Mouse (Mus musculus) midbrain, embryonic 12.5 days (tissue): ENCODE measurements around the gene Neu4. TPM values are rescaled to one million over a fixed set of nuclear protein-coding genes. Genes with fewer than 3 reads are reported as not detected.
"Not testable (repeated sequence)": the region's sequence is repeated elsewhere in the genome, so short reads cannot be mapped to it uniquely, and the experiment has no call there.

Experiments
- ATAC-seq: fragments of 200-750 bp; cut with Nextera tagmentation; 2 replicates; pipeline ENCODE4 v1.8.0; 2017; ENCODE audit warnings: low read depth, moderate TSS enrichment, moderate library complexity; ENCODE audit not compliant: low FRiP score
- H3K27ac ChIP-seq: fragments of 300-500 bp; sonication (generic); replicated peaks from 2 replicates; pipeline ENCODE4 v1.5.1; 2016; ENCODE audit warnings: mild to moderate bottlenecking
- H3K27me3 ChIP-seq: fragments of 300-500 bp; sonication (generic); 2 replicates; pipeline ENCODE4 v1.6.1; 2016; ENCODE audit warnings: mild to moderate bottlenecking
- H3K36me3 ChIP-seq: fragments of 300-500 bp; sonication (generic); 2 replicates; pipeline ENCODE4 v1.6.1; 2016
- H3K4me1 ChIP-seq: fragments of 300-500 bp; sonication (generic); 2 replicates; pipeline ENCODE4 v1.6.1; 2016
- H3K4me2 ChIP-seq: fragments of 300-500 bp; sonication (generic); replicated peaks from 2 replicates; pipeline ENCODE4 v1.6.1; 2016; ENCODE audit warnings: mild to moderate bottlenecking, moderate library complexity
- H3K4me3 ChIP-seq: fragments of 300-500 bp; sonication (generic); 2 replicates; pipeline ENCODE4 v1.5.1; 2016; ENCODE audit warnings: mild to moderate bottlenecking
- H3K9ac ChIP-seq: fragments of 300-500 bp; sonication (generic); replicated peaks from 2 replicates; pipeline ENCODE4 v1.6.1; 2016; ENCODE audit warnings: mild to moderate bottlenecking, moderate library complexity
- H3K9me3 ChIP-seq: fragments of 300-500 bp; sonication (generic); 2 replicates; pipeline ENCODE4 v1.6.1; 2016; ENCODE audit warnings: mild to moderate bottlenecking
- WGBS: fragments of 180-500 bp; shearing (Covaris S2); methylation state at CpG from one replicate; pipeline ENCODE4 v1.1.7; 2016; 5-methylcytosine and 5-hydroxymethylcytosine counted together
- polyA plus RNA-seq: library from polyadenylated mRNA; unstranded; fragments of >200 nt; fragmentation: Nextera tagmentation; extraction: Ambion mirVana; gene quantifications from 2 replicates; pipeline ENCODE4 v1.2.1, GENCODE M21; 2016

Gene Neu4
- polyA plus RNA-seq, result not detected in 2 replicates

GRCm38 (mm10) chr1:94020151-94020550 is at the start of gene Neu4:
Gene Neu4, plus strand, starts transcription at chr1:94020451.
- H3K9me3 ChIP-seq, result no peaks in the 10 kb centered on the region
- no peak within 1 kb of the TSS for H3K4me3 ChIP-seq
- H3K9ac ChIP-seq, result no peak within 1 kb of the TSS
- H3K27ac ChIP-seq, result no peak within 1 kb of the TSS
- H3K36me3 ChIP-seq, result no peaks in the 10 kb centered on the region
- H3K27me3 ChIP-seq, result no peaks in the 10 kb centered on the region
- H3K4me1 ChIP-seq, result no peaks in the 10 kb centered on the region
- 85% methylated on average over 6 of the region's 6 CpGs for WGBS
- ATAC-seq, result no peak
- no peak within 1 kb of the TSS for H3K4me2 ChIP-seq

GRCm38 (mm10) chr1:93970797-93971196 is 49.5 kb upstream of the Neu4 start:
- not testable (repeated sequence) for ATAC-seq, H3K27me3 ChIP-seq, H3K36me3 ChIP-seq, H3K9me3 ChIP-seq, H3K4me3 ChIP-seq, H3K4me1 ChIP-seq, H3K27ac ChIP-seq, H3K9ac ChIP-seq, H3K4me2 ChIP-seq
- WGBS, result no CpG with 5 or more reads among the region's 4 CpGs

GRCm38 (mm10) chr1:93975764-93976163 is 44.5 kb upstream of the Neu4 start:
- not testable (repeated sequence) for H3K4me3 ChIP-seq, H3K27ac ChIP-seq, H3K9me3 ChIP-seq, ATAC-seq, H3K27me3 ChIP-seq, H3K36me3 ChIP-seq, H3K9ac ChIP-seq, H3K4me1 ChIP-seq, H3K4me2 ChIP-seq
- WGBS, result 94% methylated on average over 2 of the region's 4 CpGs

- H3K9ac ChIP-seq, H3K36me3 ChIP-seq, H3K9me3 ChIP-seq, H3K27ac ChIP-seq, H3K4me1 ChIP-seq, H3K4me2 ChIP-seq, H3K4me3 ChIP-seq, H3K27me3 ChIP-seq: not testable (repeated sequence)
- 0 out of 2 replicates have a peak, but pooled peaks have one; percentile 28 for ATAC-seq
- WGBS, result no CpG with 5 or more reads among the region's 7 CpGs
These were observed 42.0 kb upstream of the Neu4 start for GRCm38 (mm10) chr1:93978287-93978686.

- no CpG with 5 or more reads among the region's 2 CpGs for WGBS
- H3K36me3 ChIP-seq, ATAC-seq, H3K27ac ChIP-seq, H3K9ac ChIP-seq, H3K27me3 ChIP-seq, H3K9me3 ChIP-seq, H3K4me1 ChIP-seq, H3K4me3 ChIP-seq, H3K4me2 ChIP-seq: not testable (repeated sequence)
These were observed 39.3 kb upstream of the Neu4 start for GRCm38 (mm10) chr1:93980932-93981331.

GRCm38 (mm10) chr1:93986167-93986566 is 34.1 kb upstream of the Neu4 start:
- H3K27me3 ChIP-seq, result no peaks in the 10 kb centered on the region
- H3K27ac ChIP-seq, result no peak overlapping the region
- no peaks in the 10 kb centered on the region for H3K9me3 ChIP-seq
- H3K9ac ChIP-seq, result no peak overlapping the region
- no peak for ATAC-seq
- no peak overlapping the region for H3K4me3 ChIP-seq
- H3K36me3 ChIP-seq, result no peaks in the 10 kb centered on the region
- H3K4me1 ChIP-seq, result no peaks in the 10 kb centered on the region
- H3K4me2 ChIP-seq, result no peak overlapping the region
- WGBS, result 88% methylated on average over 3 of the region's 3 CpGs

- Histone ChIP-seq H3K27me3 (no peaks in the 10 kb centered on the region), H3K4me3 (no peak overlapping the region), H3K9me3 (no peaks in the 10 kb centered on the region), H3K4me2 (no peak overlapping the region), H3K4me1 (no peaks in the 10 kb centered on the region), H3K36me3 (no peaks in the 10 kb centered on the region), H3K9ac (no peak overlapping the region), H3K27ac (no peak overlapping the region)
- 73% methylated on average over 3 of the region's 3 CpGs for WGBS
- 0 out of 2 replicates have a peak, but pooled peaks have one; percentile 38 for ATAC-seq
These were observed 31.5 kb upstream of the Neu4 start for GRCm38 (mm10) chr1:93988786-93989185.

- H3K9me3 ChIP-seq, H3K4me2 ChIP-seq, H3K27me3 ChIP-seq, H3K36me3 ChIP-seq, H3K4me3 ChIP-seq, H3K27ac ChIP-seq, H3K9ac ChIP-seq, H3K4me1 ChIP-seq, ATAC-seq: not testable (repeated sequence)
- WGBS, result 85% methylated on average over 7 of the region's 8 CpGs
These were observed 30.0 kb upstream of the Neu4 start, which contains the start of gene Gal3st2c for GRCm38 (mm10) chr1:93990209-93990608. Gene Gal3st2c, plus strand, starts transcription at chr1:93990509.

- not testable (repeated sequence) for H3K36me3 ChIP-seq, H3K9me3 ChIP-seq, H3K27ac ChIP-seq, ATAC-seq, H3K4me1 ChIP-seq, H3K27me3 ChIP-seq, H3K9ac ChIP-seq, H3K4me2 ChIP-seq, H3K4me3 ChIP-seq
- 69% methylated on average over 2 of the region's 2 CpGs for WGBS
These were observed 29.2 kb upstream of the Neu4 start for GRCm38 (mm10) chr1:93991068-93991467.

GRCm38 (mm10) chr1:93991491-93991890 is 28.8 kb upstream of the Neu4 start:
- H3K27ac ChIP-seq, H3K9me3 ChIP-seq, H3K36me3 ChIP-seq, H3K4me1 ChIP-seq, H3K27me3 ChIP-seq, H3K9ac ChIP-seq, H3K4me2 ChIP-seq, H3K4me3 ChIP-seq, ATAC-seq: not testable (repeated sequence)
- 88% methylated on average over 3 of the region's 3 CpGs for WGBS

GRCm38 (mm10) chr1:94001023-94001422 is 19.2 kb upstream of the Neu4 start:
- Histone ChIP-seq H3K27me3 (no peaks in the 10 kb centered on the region), H3K9ac (no peak overlapping the region)
- WGBS, result 75% methylated on average over 2 of the region's 2 CpGs

GRCm38 (mm10) chr1:94005954-94006506 is 14.2 kb upstream of the Neu4 start:
- not testable (repeated sequence) for H3K9me3 ChIP-seq, H3K36me3 ChIP-seq, H3K27ac ChIP-seq, H3K4me2 ChIP-seq, H3K4me1 ChIP-seq, H3K9ac ChIP-seq, H3K27me3 ChIP-seq, H3K4me3 ChIP-seq
- WGBS, result 77% methylated on average over 2 of the region's 2 CpGs
- 0 out of 2 replicates have a peak, but pooled peaks have one; percentile 31 for ATAC-seq

More at GRCm38 (mm10) chr1:94001023-94001422, 19.2 kb upstream of the Neu4 start:
- ATAC-seq, result no peak
- H3K4me3 ChIP-seq, result no peak overlapping the region
- no peak overlapping the region for H3K4me2 ChIP-seq
- H3K36me3 ChIP-seq, result no peaks in the 10 kb centered on the region
- no peak overlapping the region for H3K27ac ChIP-seq
- H3K9me3 ChIP-seq, result no peaks in the 10 kb centered on the region
- no peaks in the 10 kb centered on the region for H3K4me1 ChIP-seq

GRCm38 (mm10) chr1:94008826-94009225 is 11.4 kb upstream of the Neu4 start:
- ATAC-seq, result not testable (repeated sequence)
- WGBS, result 93% methylated on average over 16 of the region's 19 CpGs

More at GRCm38 (mm10) chr1:94008826-94009225, 11.4 kb upstream of the Neu4 start:
- H3K4me2 ChIP-seq, H3K27ac ChIP-seq, H3K4me3 ChIP-seq, H3K9ac ChIP-seq, H3K9me3 ChIP-seq, H3K27me3 ChIP-seq, H3K36me3 ChIP-seq, H3K4me1 ChIP-seq: not testable (repeated sequence)
